Mouse (Mus musculus) liver, embryonic 14.5 days (tissue): Measurements from ENCODE around the gene Fhit. TPM values are rescaled to one million over a fixed set of nuclear protein-coding genes. Genes with fewer than 3 reads are reported as not detected.

Experiments used
- ATAC-seq: fragments of 200-750 bp; cut with Nextera tagmentation; 2 replicates; pipeline ENCODE4 v1.8.0; 2017; ENCODE audit warnings: moderate number of reproducible peaks, mild to moderate bottlenecking, moderate library complexity; ENCODE audit not compliant: insufficient read depth
- DNase-seq, 3 experiments: peaks; one replicate each; pipeline ENCODE4 v3.0.0-alpha.2; 2012 to 2013; ENCODE audit warnings: low read depth in 3 of 3, low spot score in 3 of 3
- H3K27ac ChIP-seq: fragments of 300-500 bp; sonication (generic); 2 replicates; pipeline ENCODE4 v1.5.1; 2014; ENCODE audit warnings: moderate library complexity, mild to moderate bottlenecking, control low read depth, inconsistent platforms
- H3K27me3 ChIP-seq: fragments of 300-500 bp; sonication (generic); 2 replicates; pipeline ENCODE4 v1.6.1; 2014; ENCODE audit warnings: mild to moderate bottlenecking, low read length, moderate library complexity; ENCODE audit not compliant: control insufficient read depth, insufficient read depth
- H3K36me3 ChIP-seq: fragments of 300-500 bp; sonication (generic); replicated peaks from 2 replicates; pipeline ENCODE4 v1.6.1; 2014; ENCODE audit warnings: low read depth; ENCODE audit not compliant: control insufficient read depth, insufficient read depth
- H3K4me1 ChIP-seq, 2 experiments: fragments of 200-500 bp in 1 of 2; fragments of 300-500 bp in 1 of 2; sonication (generic) in 1 of 2; replicated peaks; 2 replicates each; pipeline ENCODE4 v1.6.1; 2012 to 2014; ENCODE audit warnings: antibody characterized with exemption in 1 of 2, inconsistent platforms in 1 of 2, low read length in 1 of 2; ENCODE audit not compliant: control insufficient read depth in 2 of 2, insufficient read depth in 2 of 2
- H3K4me2 ChIP-seq: fragments of 300-500 bp; sonication (generic); 2 replicates; pipeline ENCODE4 v1.6.1; 2014; ENCODE audit warnings: low read depth, mild to moderate bottlenecking, control low read depth, moderate library complexity
- H3K4me3 ChIP-seq, 2 experiments: fragments of 200-500 bp in 1 of 2; fragments of 300-500 bp in 1 of 2; sonication (generic) in 1 of 2; 2 replicates each; pipeline ENCODE4 v1.5.1; 2012 to 2014; ENCODE audit warnings: low read depth in 2 of 2, low read length in 2 of 2, mild to moderate bottlenecking in 2 of 2, control low read depth in 1 of 2, inconsistent platforms in 1 of 2, moderate library complexity in 1 of 2; ENCODE audit not compliant: insufficient read depth in 1 of 2
- H3K9ac ChIP-seq: fragments of 300-500 bp; sonication (generic); replicated peaks from 2 replicates; pipeline ENCODE4 v1.6.1; 2014; ENCODE audit warnings: mild to moderate bottlenecking, control low read depth, moderate library complexity
- H3K9me3 ChIP-seq: fragments of 300-500 bp; sonication (generic); 2 replicates; pipeline ENCODE4 v1.6.1; 2016; ENCODE audit warnings: low read length, mixed read lengths; ENCODE audit not compliant: control insufficient read depth
- CTCF ChIP-seq: IDR thresholded peaks from 2 replicates; pipeline ENCODE4 v1.5.1; 2016; ENCODE audit warnings: antibody characterized with exemption, low read depth, control low read depth
- EP300 ChIP-seq: IDR thresholded peaks from 2 replicates; pipeline ENCODE4 v1.6.1; 2016; ENCODE audit warnings: antibody characterized with exemption, low read depth
- WGBS: fragments of 180-500 bp; shearing (Covaris S2); extraction: QIAGEN DNeasy Blood & Tissue Kit; methylation state at CpG from one replicate; pipeline ENCODE4 v1.1.7; 2014; ENCODE audit not compliant: insufficient replicate concordance; 5-methylcytosine and 5-hydroxymethylcytosine counted together
- polyA plus RNA-seq, 2 experiments: library from polyadenylated mRNA; depleted of rRNA in 1 of 2; stranded (reverse) in 1 of 2; unstranded in 1 of 2; fragments of >200 nt; fragmentation: Nextera tagmentation in 1 of 2; extraction: Ambion mirVana in 1 of 2; gene quantifications; 2 replicates each; pipeline versions ENCODE4 v1.2.1 to v1.2.3; 2012 to 2014

The Fhit gene
- polyA plus RNA-seq, 2 experiments = 1.4 to 1.9 TPM

DNA sequence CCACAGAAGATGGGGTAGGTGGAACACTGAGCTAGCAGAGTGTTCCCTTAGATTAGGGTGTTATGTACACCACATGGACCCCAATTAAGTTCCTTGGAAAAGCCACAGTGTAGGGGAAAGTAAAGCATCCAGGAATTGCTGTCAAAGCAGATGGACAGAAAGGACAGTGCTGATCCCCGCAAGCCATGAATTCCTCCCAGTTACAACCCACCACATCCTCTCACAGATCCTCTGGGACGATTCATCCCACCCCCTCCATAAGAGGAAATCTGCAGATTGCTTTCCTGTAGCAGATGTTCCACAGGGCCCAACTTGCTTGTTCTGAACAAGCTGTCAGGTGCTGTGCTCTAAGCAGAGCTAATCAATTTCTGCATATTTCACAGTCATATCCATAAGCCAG, 1644.2 kb downstream of the Fhit start:
- TF ChIP-seq EP300 = no peak
- no peak for TF ChIP-seq CTCF
- Histone ChIP-seq H3K4me1 (no peaks in the 10 kb centered on the region), H3K9ac (no peak overlapping the region), H3K4me3 (no peak overlapping the region), H3K9me3 (no peaks in the 10 kb centered on the region), H3K4me2 (no peak overlapping the region), H3K36me3 (no peaks in the 10 kb centered on the region), H3K27ac (no peak overlapping the region), H3K27me3 (no peaks in the 10 kb centered on the region)
- ATAC-seq (no peak), DNase-seq (no peak)
- WGBS = 33% methylated on average over 2 of the region's 2 CpGs

DNA sequence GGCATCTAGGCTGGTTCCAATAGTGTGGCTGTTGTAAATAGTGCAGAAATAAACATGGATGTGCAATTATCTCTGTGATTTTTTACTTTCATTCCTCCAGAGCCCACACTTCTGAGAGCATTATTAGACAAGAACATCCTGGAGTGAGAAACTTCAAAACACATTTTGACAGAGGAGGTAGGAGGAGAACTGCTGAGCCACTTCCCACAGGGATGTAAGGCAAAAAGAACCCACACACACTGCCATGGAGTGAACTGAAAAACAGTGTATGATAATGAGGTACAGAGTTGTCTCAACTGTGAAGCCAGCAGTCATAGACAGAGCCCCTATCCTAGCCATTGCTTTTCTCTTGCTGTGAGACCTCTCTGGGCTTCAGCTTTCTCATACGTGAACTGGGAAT, 1652.2 kb downstream of the Fhit start:
- ATAC-seq = no peak
- Histone ChIP-seq H3K9me3 (no peaks in the 10 kb centered on the region), H3K4me3 (no peak overlapping the region), H3K9ac (no peak overlapping the region), H3K27me3 (no peaks in the 10 kb centered on the region), H3K4me1 (no peaks in the 10 kb centered on the region), H3K27ac (no peak overlapping the region), H3K36me3 (no peaks in the 10 kb centered on the region), H3K4me2 (no peak overlapping the region)
- no peak for DNase-seq
- 76% methylated on average over 1 of the region's 1 CpGs for WGBS
- TF ChIP-seq EP300 (no peak), CTCF (no peak)

Other genes starting within 250 kb of the Fhit start
- 0.40 and 1.5 TPM in 2 replicates for gene Gm3839, start 194.7 kb upstream of the Fhit start, polyA plus RNA-seq (2012; rRNA removed)
- 0.86 and 1.1 TPM in 2 replicates for gene Gm3839, start 194.7 kb upstream of the Fhit start, polyA plus RNA-seq (2014; fragmentation: Nextera tagmentation; extraction: Ambion mirVana)